Mouse (Mus musculus): Measurements from ENCODE around the gene Mbd4. TPM values are rescaled to one million over a fixed set of nuclear protein-coding genes. Genes with fewer than 3 reads are reported as not detected.

Gene Mbd4
- polyA plus RNA-seq, 1 experiment from 2014 or later: 18.2 TPM

DNA sequence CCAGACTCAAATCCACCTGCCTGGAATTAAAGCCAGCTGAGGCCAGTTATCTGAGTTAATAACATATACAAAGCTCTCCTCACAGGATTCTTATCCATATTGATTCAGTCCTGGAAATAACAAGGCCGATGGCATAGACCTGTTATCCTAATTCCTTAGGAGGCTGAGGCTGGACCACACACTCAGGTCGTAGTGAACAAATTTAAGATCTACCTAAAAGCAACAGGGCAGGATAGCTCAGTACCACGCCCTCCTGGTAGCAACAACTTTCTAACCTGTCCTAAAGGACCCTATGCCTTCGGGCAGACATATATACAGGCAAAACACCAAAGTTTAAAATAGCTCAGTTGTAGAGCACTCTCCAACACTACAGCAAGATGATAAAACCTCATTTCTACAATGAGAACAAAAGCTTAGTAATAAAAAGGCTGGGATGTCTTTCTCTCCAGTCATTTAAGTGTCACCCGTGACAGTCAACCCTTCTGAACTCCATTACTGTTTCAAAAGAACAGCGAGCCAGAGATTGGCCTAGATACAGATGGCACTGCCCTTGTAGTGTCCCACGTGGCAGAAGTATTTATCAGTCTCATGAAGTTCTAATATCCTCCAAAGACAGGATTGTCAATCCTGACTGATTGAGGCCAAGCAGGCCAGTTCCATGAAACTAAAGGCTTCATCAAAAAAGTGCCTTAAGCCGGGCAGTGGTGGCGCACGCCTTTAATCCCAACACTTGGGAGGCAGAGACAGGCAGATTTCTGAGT, 48.6 kb downstream of the Mbd4 start:
- no peak overlapping the region for H3K4me2 ChIP-seq (replicated peaks)
- H3K9me3 ChIP-seq: no peaks in the 10 kb centered on the region
- H3K27ac ChIP-seq: no peak overlapping the region
- H3K27me3 ChIP-seq (replicated peaks): no peaks in the 10 kb centered on the region
- ATAC-seq (ENCODE audit: low FRiP score, low read depth): no peak
- peaks cover 70% of the 10 kb centered on the region for H3K36me3 ChIP-seq
- no peak overlapping the region for H3K9ac ChIP-seq
- no peak overlapping the region for H3K4me3 ChIP-seq
- H3K4me1 ChIP-seq: peaks cover 20% of the 10 kb centered on the region
- WGBS: 60% methylated on average over 10 of the region's 10 CpGs

DNA sequence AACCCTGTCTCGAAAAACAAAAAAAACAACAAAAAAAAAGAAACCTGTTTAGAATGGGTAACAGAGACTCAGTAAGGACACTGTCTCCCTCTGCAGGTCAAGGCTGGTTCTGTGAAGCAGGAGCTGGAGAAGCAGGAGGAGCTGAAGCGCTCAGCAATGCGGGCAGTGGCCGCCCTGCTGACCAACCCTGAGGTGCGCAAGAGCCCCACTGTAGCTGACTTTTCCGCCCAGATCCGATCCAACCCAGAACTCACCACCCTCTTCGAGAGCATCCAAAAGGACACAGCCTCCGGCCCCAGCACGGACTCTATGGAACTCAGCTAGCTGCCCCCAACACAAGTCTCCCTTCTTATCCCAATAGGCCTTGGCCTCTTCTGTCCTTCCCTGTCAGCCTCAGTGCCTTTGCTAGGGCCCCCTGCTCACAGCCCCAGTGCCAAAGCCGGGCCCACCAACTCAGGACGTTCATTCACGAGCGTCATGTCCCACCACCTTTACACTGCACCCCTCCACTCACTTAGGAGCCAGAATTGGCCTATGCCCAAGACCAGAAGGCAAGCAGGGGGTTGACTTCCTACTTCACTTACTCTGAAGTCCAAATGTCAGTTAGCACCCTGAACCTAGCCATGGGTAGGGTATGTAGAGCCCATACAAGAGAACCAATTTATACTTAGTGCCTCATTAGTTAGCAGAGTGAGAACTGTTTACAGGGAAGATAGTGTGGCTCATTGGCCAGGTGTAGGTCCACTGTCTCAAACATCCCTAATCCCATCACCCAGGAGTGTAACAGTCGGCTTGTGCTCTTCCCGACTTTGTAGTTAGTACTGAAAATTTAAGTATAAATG, 49.4 kb downstream of the Mbd4 start:
- Histone ChIP-seq H3K4me1 (peaks cover 20% of the 10 kb centered on the region), H3K27me3 (replicated peaks) (no peaks in the 10 kb centered on the region), H3K27ac (no peak overlapping the region), H3K9ac (no peak overlapping the region), H3K9me3 (no peaks in the 10 kb centered on the region), H3K4me3 (no peak overlapping the region), H3K36me3 (peaks cover 79% of the 10 kb centered on the region), H3K4me2 (replicated peaks) (no peak overlapping the region)
- 0 out of 2 replicates have a peak, but pooled peaks have one; percentile 19 for ATAC-seq (ENCODE audit: low FRiP score, low read depth)
- WGBS: 47% methylated on average over 16 of the region's 16 CpGs

DNA sequence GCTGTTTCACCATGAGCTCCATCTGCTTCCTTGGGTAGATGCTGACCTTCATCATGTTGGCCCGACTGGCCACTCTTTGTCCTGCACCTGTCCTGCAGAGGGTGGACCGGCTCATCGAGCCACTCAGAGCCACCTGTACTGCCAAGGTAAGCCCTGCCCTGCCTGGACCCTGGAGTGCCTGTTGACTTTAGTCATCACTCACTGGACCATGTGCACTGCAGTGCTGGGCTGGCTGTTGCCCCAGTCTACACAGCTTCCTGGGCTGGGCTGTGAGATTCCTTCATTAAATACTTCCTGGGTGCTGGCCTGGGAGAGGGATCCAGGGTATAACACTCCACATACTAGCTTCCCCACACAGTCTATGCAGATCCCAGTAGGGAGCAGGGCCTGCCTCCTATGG, 51.4 kb downstream of the Mbd4 start:
- Histone ChIP-seq H3K36me3 (peaks cover 92% of the 10 kb centered on the region), H3K27ac (no peak overlapping the region), H3K4me1 (peaks cover 13% of the 10 kb centered on the region), H3K9ac (no peak overlapping the region), H3K4me3 (no peak overlapping the region), H3K27me3 (replicated peaks) (no peaks in the 10 kb centered on the region), H3K4me2 (replicated peaks) (no peak overlapping the region), H3K9me3 (no peaks in the 10 kb centered on the region)
- 96% methylated on average over 3 of the region's 3 CpGs for WGBS
- no peak for ATAC-seq (ENCODE audit: low FRiP score, low read depth)

DNA sequence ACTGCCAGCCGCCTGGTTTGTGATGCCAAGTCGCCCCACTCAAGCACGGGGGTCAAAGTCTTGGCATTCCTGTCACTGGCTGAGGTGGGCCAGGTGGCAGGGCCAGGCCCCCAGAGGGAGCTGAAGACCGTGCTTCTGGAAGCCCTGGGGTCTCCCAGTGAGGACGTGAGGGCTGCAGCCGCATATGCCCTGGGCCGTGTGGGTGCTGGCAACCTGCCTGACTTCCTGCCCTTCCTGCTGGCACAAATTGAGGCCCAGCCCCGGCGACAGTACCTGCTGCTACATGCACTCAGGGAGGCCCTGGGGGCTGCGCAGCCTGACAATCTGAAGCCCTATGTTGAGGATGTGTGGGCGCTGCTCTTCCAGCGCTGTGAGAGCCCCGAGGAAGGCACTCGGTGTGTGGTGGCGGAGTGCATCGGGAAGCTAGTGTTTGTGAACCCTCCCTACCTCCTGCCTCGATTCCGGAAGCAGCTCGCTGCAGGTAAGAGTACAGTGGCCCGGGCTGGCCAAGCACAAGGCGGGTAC, 60.4 kb downstream of the Mbd4 start:
- Histone ChIP-seq H3K4me1 (no peaks in the 10 kb centered on the region), H3K36me3 (peaks cover 99% of the 10 kb centered on the region), H3K27me3 (replicated peaks) (no peaks in the 10 kb centered on the region), H3K4me3 (no peak overlapping the region), H3K9ac (no peak overlapping the region), H3K4me2 (replicated peaks) (no peak overlapping the region), H3K27ac (no peak overlapping the region), H3K9me3 (no peaks in the 10 kb centered on the region)
- no peak for ATAC-seq (ENCODE audit: low FRiP score, low read depth)
- 93% methylated on average over 21 of the region's 21 CpGs for WGBS

DNA sequence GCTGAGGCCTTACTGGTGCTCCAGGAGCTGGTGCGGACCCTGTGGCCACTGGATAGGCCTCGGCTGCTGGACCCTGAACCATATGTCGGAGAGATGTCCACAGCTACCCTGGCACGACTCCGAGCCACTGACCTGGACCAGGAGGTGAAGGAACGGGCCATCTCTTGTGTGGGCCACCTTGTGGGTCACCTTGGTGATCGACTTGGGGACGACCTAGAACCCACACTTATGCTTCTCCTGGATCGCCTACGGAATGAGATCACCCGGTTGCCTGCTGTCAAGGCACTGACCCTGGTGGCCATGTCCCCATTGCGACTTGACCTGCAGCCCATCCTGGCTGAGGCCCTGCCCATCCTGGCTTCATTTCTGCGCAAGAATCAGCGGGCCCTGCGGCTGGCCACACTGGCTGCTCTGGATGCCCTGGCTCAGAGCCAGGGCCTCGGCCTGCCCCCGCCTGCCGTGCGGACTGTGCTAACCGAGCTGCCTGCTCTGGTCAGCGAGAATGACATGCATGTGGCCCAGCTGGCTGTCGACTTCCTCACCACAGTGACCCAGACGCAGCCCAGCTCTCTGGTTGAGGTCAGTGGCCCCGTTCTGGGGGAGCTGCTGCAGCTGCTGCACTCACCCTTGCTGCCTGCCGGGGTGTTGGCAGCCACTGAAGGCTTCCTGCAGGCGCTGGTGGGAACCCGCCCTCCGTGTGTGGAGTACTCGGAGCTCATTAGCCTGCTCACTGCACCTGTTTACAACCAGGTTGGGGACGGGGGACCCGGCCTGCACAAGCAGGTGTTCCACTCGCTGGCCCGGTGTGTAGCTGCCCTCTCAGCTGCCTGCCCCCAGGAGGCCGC, 61.1 kb downstream of the Mbd4 start:
- H3K4me3 ChIP-seq: no peak overlapping the region
- no peaks in the 10 kb centered on the region for H3K27me3 ChIP-seq (replicated peaks)
- no peak overlapping the region; the same call in 1 of the 2 replicates for H3K9ac ChIP-seq
- H3K36me3 ChIP-seq: peaks cover 98% of the 10 kb centered on the region
- H3K4me1 ChIP-seq: no peaks in the 10 kb centered on the region
- no peak overlapping the region for H3K4me2 ChIP-seq (replicated peaks)
- H3K27ac ChIP-seq: no peak overlapping the region
- H3K9me3 ChIP-seq: no peaks in the 10 kb centered on the region
- ATAC-seq (ENCODE audit: low FRiP score, low read depth): no peak
- 93% methylated on average over 34 of the region's 34 CpGs for WGBS

DNA sequence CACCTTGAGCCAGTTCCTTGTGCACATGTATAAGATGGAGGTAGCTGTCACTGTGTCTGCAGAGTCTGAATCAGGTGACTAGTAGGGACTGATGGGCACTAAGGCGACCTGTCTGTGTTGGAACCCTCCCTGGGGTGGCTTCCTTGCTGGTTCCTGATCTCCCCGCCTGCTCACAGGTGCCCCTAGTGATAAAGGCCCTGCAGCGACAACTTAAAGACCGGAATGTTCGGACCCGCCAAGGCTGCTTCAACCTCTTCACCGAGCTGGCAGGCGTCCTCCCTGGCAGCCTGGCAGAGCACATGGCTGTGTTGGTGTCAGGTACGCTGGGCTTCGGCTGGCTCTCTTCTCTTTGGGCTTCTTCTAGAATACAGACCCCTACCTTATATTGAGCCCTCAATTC, 62.2 kb downstream of the Mbd4 start:
- H3K27ac ChIP-seq: no peak overlapping the region
- no peak for ATAC-seq (ENCODE audit: low FRiP score, low read depth)
- no peak overlapping the region for H3K4me2 ChIP-seq (replicated peaks)
- WGBS: 87% methylated on average over 10 of the region's 10 CpGs
- H3K9ac ChIP-seq: no peak overlapping the region
- H3K27me3 ChIP-seq (replicated peaks): no peaks in the 10 kb centered on the region
- no peaks in the 10 kb centered on the region for H3K9me3 ChIP-seq
- no peaks in the 10 kb centered on the region for H3K4me1 ChIP-seq
- peaks cover 98% of the 10 kb centered on the region for H3K36me3 ChIP-seq
- H3K4me3 ChIP-seq: no peak overlapping the region

Other genes with a start within 250 kb of the Mbd4 start
- 158 and 173 TPM in 2 replicates for gene Raf1, start 176.7 kb downstream of the Mbd4 start, polyA plus RNA-seq (2016; fragmentation: Nextera tagmentation; extraction: Ambion mirVana)
- gene Tmem40, start 91.0 kb downstream of the Mbd4 start, polyA plus RNA-seq (2016; fragmentation: Nextera tagmentation; extraction: Ambion mirVana): 1.4 and 1.8 TPM in 2 replicates
- gene Cand2, start 78.8 kb downstream of the Mbd4 start, polyA plus RNA-seq (2016; fragmentation: Nextera tagmentation; extraction: Ambion mirVana): 29.5 and 31.7 TPM in 2 replicates
- gene Rpl32, start 44.6 kb downstream of the Mbd4 start, polyA plus RNA-seq (2016; fragmentation: Nextera tagmentation; extraction: Ambion mirVana): 1,453 and 1,478 TPM in 2 replicates
- gene Efcab12, start 15.0 kb downstream of the Mbd4 start, polyA plus RNA-seq (2016; fragmentation: Nextera tagmentation; extraction: Ambion mirVana): 1.6 and 2.1 TPM in 2 replicates
- gene Ift122, start 99 bp upstream of the Mbd4 start, polyA plus RNA-seq (2016; fragmentation: Nextera tagmentation; extraction: Ambion mirVana): 24.6 and 28.7 TPM in 2 replicates
- gene Rho, start 78.4 kb upstream of the Mbd4 start, polyA plus RNA-seq (2016; fragmentation: Nextera tagmentation; extraction: Ambion mirVana): 0.69 and 1.1 TPM in 2 replicates
- not detected in 2 replicates for gene H1foo, start 91.6 kb upstream of the Mbd4 start, polyA plus RNA-seq (2016; fragmentation: Nextera tagmentation; extraction: Ambion mirVana)
- gene Plxnd1, start 141.6 kb upstream of the Mbd4 start, polyA plus RNA-seq (2016; fragmentation: Nextera tagmentation; extraction: Ambion mirVana): 20.0 and 28.0 TPM in 2 replicates

Measured in neural tube, embryonic 12.5 days (tissue).